Mouse (Mus musculus) heart, adult 2 months (tissue): ENCODE measurements around the gene Pnpla8.

Source experiments
- EP300 ChIP-seq: fragments of 200-500 bp; IDR thresholded peaks from 2 replicates; pipeline ENCODE4 v1.6.1; 2011; ENCODE audit warnings: low read depth, low read length, control low read depth; ENCODE audit not compliant: insufficient read depth
- POLR2A ChIP-seq: fragments of 200-500 bp; IDR thresholded peaks from 2 replicates; pipeline ENCODE4 v1.6.1; 2011; ENCODE audit warnings: mild to moderate bottlenecking, low read depth, low read length, control low read depth; ENCODE audit not compliant: insufficient read depth

DNA sequence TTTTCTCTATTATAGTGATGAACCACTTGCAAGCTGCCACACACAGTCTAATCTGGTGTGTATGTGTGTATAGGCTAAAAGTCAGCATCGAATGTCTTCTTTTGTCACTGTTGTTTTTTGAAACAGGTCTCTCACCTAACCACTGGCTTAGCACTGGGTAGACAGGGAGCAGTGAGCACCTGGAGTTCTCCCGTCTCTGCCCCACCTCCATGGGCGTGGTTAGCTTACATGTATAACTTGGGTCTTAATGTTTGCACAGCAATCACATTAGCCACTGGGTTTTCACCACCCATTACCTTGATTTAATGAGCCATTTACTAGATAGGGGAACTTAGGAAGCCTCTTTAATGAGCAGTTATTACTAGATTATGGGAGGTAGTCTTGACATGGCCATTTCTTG, 60.4 kb downstream of the Pnpla8 start:
- TF ChIP-seq EP300 (no peak), POLR2A (no peak)
